Mouse (Mus musculus) adrenal gland (tissue): ENCODE measurements around the gene Slc46a3.
"Not testable (repeated sequence)": the region's sequence is repeated elsewhere in the genome, so short reads cannot be mapped to it uniquely, and the experiment has no call there.

Experiments used
- intact Hi-C: fragments of 180-260 bp; cut with DNase I; formaldehyde crosslinking; loops from one replicate; pipeline ENCODE4 v1.15.1; 2025

The Slc46a3 gene

GRCm38 (mm10) chr5:147896501-147896900, 1.9 kb upstream of the Slc46a3 start:
- intact Hi-C loops = not testable (repeated sequence)

GRCm38 (mm10) chr5:147895436-147896198, 1.0 kb upstream of the Slc46a3 start:
- intact Hi-C loops = no loop called here

- intact Hi-C loops = no loop called here
These were observed 705 bp downstream of the Slc46a3 start for GRCm38 (mm10) chr5:147893766-147894454.

- intact Hi-C loops = no loop called here
These were observed 1.5 kb downstream of the Slc46a3 start for GRCm38 (mm10) chr5:147893143-147893542.

- intact Hi-C loops = no loop called here
These were observed 1.9 kb downstream of the Slc46a3 start for GRCm38 (mm10) chr5:147892735-147893134.

GRCm38 (mm10) chr5:147888313-147889297, 6.0 kb downstream of the Slc46a3 start:
- intact Hi-C loops = no loop called here

- intact Hi-C loops = no loop called here
These were observed 11.0 kb downstream of the Slc46a3 start for GRCm38 (mm10) chr5:147883581-147883980.

GRCm38 (mm10) chr5:147879971-147880682, 14.5 kb downstream of the Slc46a3 start:
- intact Hi-C loops = no loop called here

GRCm38 (mm10) chr5:147877520-147877919, 17.1 kb downstream of the Slc46a3 start:
- intact Hi-C loops = no loop called here

- intact Hi-C loops = no loop called here
These were observed 19.4 kb downstream of the Slc46a3 start for GRCm38 (mm10) chr5:147875210-147875609.

GRCm38 (mm10) chr5:147874491-147875065, 20.0 kb downstream of the Slc46a3 start:
- intact Hi-C loops = no loop called here

- intact Hi-C loops = no loop called here
These were observed 23.4 kb downstream of the Slc46a3 start for GRCm38 (mm10) chr5:147871091-147871820.

- intact Hi-C loops = no loop called here
These were observed 24.3 kb downstream of the Slc46a3 start for GRCm38 (mm10) chr5:147870296-147870695.

- intact Hi-C loops = no loop called here
These were observed 25.0 kb downstream of the Slc46a3 start for GRCm38 (mm10) chr5:147869568-147869967.

- intact Hi-C loops = no loop called here
These were observed 25.9 kb downstream of the Slc46a3 start for GRCm38 (mm10) chr5:147868674-147869073.

GRCm38 (mm10) chr5:147860449-147861261, 34.0 kb downstream of the Slc46a3 start, which contains the start of gene Pomp:
Gene Pomp, plus strand, starts transcription at chr5:147860461.
- intact Hi-C loops = no loop called here

GRCm38 (mm10) chr5:147860076-147860448, 34.6 kb downstream of the Slc46a3 start:
- intact Hi-C loops = no loop called here

GRCm38 (mm10) chr5:147850194-147850593, 44.4 kb downstream of the Slc46a3 start:
- intact Hi-C loops = no loop called here
